Mouse (Mus musculus): ENCODE measurements around the gene Itgb2l. TPM values are rescaled to one million over a fixed set of nuclear protein-coding genes. Genes with fewer than 3 reads are reported as not detected.

Gene Itgb2l
- polyA plus RNA-seq, 1 experiment from 2014 or later = 0.23 TPM

- no peaks in the 10 kb centered on the region for H3K9me3 ChIP-seq (ENCODE audit: control insufficient read depth, low read length)
- TF ChIP-seq EP300 (optimal IDR thresholded peaks at IDR 0.05) (no peak), CTCF (IDR thresholded peaks at IDR 0.05; ENCODE audit: low read depth) (no peak)
- no peaks in the 10 kb centered on the region for H3K36me3 ChIP-seq (ENCODE audit: control insufficient read depth, insufficient read depth, low read length)
- ATAC-seq (ENCODE audit: low FRiP score, low TSS enrichment) (no peak), DNase-seq (ENCODE audit: low spot score) (no peak)
- H3K9ac ChIP-seq (ENCODE audit: low read length) = no peak overlapping the region
- no peak overlapping the region; the same call in 1 of the 2 replicates for H3K4me2 ChIP-seq (replicated peaks; ENCODE audit: low read depth)
- H3K4me1 ChIP-seq (replicated peaks; ENCODE audit: control insufficient read depth, insufficient read depth) = no peaks in the 10 kb centered on the region; the same call in 1 of the 2 replicates
- no peaks in the 10 kb centered on the region for H3K27me3 ChIP-seq (ENCODE audit: control insufficient read depth, insufficient read depth, low read length)
- 18% methylated on average over 7 of the region's 7 CpGs for WGBS
- no peak overlapping the region for H3K4me3 ChIP-seq (ENCODE audit: low read depth, low read length)
- no peak overlapping the region for H3K27ac ChIP-seq (replicated peaks)
Measured at GRCm38 (mm10) chr16:96472816-96473215, 29.4 kb upstream of the Itgb2l start.

- Histone ChIP-seq H3K4me2 (replicated peaks; ENCODE audit: low read depth) (no peak overlapping the region; the same call in 1 of the 2 replicates), H3K4me3 (ENCODE audit: low read depth, low read length) (no peak overlapping the region), H3K9me3 (ENCODE audit: control insufficient read depth, low read length) (no peaks in the 10 kb centered on the region), H3K36me3 (ENCODE audit: control insufficient read depth, insufficient read depth, low read length) (no peaks in the 10 kb centered on the region), H3K27me3 (ENCODE audit: control insufficient read depth, insufficient read depth, low read length) (no peaks in the 10 kb centered on the region), H3K27ac (replicated peaks) (no peak overlapping the region), H3K4me1 (replicated peaks; ENCODE audit: control insufficient read depth, insufficient read depth) (no peaks in the 10 kb centered on the region; the same call in 1 of the 2 replicates), H3K9ac (ENCODE audit: low read length) (no peak overlapping the region)
- DNase-seq (ENCODE audit: low spot score) = no peak
- ATAC-seq (ENCODE audit: low FRiP score, low TSS enrichment) = no peak
- TF ChIP-seq CTCF (IDR thresholded peaks at IDR 0.05; ENCODE audit: low read depth) (no peak), EP300 (optimal IDR thresholded peaks at IDR 0.05) (no peak)
- 12% methylated on average over 5 of the region's 5 CpGs for WGBS
Measured at GRCm38 (mm10) chr16:96472361-96472760, 28.9 kb upstream of the Itgb2l start.

DNA sequence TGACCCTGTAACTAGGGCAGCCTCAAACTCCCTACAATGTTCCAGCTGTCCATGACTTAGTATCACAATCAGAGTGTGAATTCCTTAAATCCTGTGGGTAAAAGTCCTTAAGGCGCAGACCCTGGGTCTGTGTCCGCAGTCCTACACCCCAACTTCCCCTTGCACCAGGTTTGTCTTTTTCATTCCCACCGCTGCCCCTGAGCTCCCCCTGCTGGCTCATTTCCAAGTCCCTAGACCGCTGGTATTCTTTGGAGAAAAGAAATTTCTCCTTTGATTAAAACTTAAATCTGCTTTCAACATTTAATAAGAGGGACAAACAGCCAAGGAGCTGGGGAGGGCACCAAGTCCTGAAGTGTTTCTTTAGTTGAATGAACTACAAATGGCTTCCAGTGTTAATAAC, 26.2 kb upstream of the Itgb2l start:
- 52% methylated on average over 4 of the region's 4 CpGs for WGBS
- Histone ChIP-seq H3K4me2 (replicated peaks; ENCODE audit: low read depth) (no peak overlapping the region), H3K4me3 (ENCODE audit: low read depth, low read length) (no peak overlapping the region), H3K4me1 (replicated peaks; ENCODE audit: control insufficient read depth, insufficient read depth) (no peaks in the 10 kb centered on the region; the same call in 1 of the 2 replicates), H3K9me3 (ENCODE audit: control insufficient read depth, low read length) (no peaks in the 10 kb centered on the region), H3K27ac (replicated peaks) (no peak overlapping the region), H3K9ac (ENCODE audit: low read length) (no peak overlapping the region), H3K36me3 (ENCODE audit: control insufficient read depth, insufficient read depth, low read length) (no peaks in the 10 kb centered on the region), H3K27me3 (ENCODE audit: control insufficient read depth, insufficient read depth, low read length) (no peaks in the 10 kb centered on the region)
- ATAC-seq (ENCODE audit: low FRiP score, low TSS enrichment) = no peak
- DNase-seq (ENCODE audit: low spot score) = peak; percentile 22
- TF ChIP-seq CTCF (IDR thresholded peaks at IDR 0.05; ENCODE audit: low read depth) = peak; percentile 47
- TF ChIP-seq EP300 (optimal IDR thresholded peaks at IDR 0.05) = no peak

- Histone ChIP-seq H3K4me2 (replicated peaks; ENCODE audit: low read depth) (no peak overlapping the region), H3K4me1 (replicated peaks; ENCODE audit: control insufficient read depth, insufficient read depth) (no peaks in the 10 kb centered on the region; the same call in 1 of the 2 replicates), H3K27me3 (ENCODE audit: control insufficient read depth, insufficient read depth, low read length) (no peaks in the 10 kb centered on the region), H3K9me3 (ENCODE audit: control insufficient read depth, low read length) (no peaks in the 10 kb centered on the region), H3K4me3 (ENCODE audit: low read depth, low read length) (no peak overlapping the region), H3K36me3 (ENCODE audit: control insufficient read depth, insufficient read depth, low read length) (no peaks in the 10 kb centered on the region), H3K27ac (replicated peaks) (no peak overlapping the region), H3K9ac (ENCODE audit: low read length) (no peak overlapping the region)
- WGBS = 75% methylated on average over 4 of the region's 4 CpGs
- DNase-seq (ENCODE audit: low spot score) = peak; percentile 36
- peak; percentile 42; the same call in 1 of the 2 replicates for ATAC-seq (ENCODE audit: low FRiP score, low TSS enrichment)
- TF ChIP-seq CTCF (IDR thresholded peaks at IDR 0.05; ENCODE audit: low read depth) (no peak), EP300 (optimal IDR thresholded peaks at IDR 0.05) (no peak)
Measured at GRCm38 (mm10) chr16:96468698-96469097, 25.3 kb upstream of the Itgb2l start.

DNA sequence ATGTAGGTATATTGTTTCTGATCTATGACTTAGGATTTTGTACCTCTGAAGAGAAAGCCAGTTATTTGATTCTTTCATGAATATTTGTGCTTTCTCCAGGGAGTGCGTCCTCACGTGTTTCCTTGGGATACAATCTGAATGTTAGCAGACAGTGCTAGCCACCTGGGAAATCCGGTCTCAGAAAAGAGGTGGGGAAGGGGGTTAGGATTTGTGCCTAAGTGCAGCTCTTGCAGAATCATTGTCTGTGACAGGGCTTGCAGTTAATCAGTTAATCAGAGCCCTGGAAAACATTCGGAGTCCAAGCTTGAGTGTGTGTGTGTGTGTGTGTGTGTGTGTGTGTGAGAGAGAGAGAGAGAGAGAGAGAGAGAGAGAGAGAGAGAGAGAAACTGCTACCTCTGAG, 24.6 kb upstream of the Itgb2l start:
- no peak overlapping the region for H3K4me2 ChIP-seq (replicated peaks; ENCODE audit: low read depth)
- WGBS = 51% methylated on average over 4 of the region's 4 CpGs
- H3K27ac ChIP-seq (replicated peaks) = no peak overlapping the region
- TF ChIP-seq EP300 (optimal IDR thresholded peaks at IDR 0.05) = no peak
- no peak for TF ChIP-seq CTCF (IDR thresholded peaks at IDR 0.05; ENCODE audit: low read depth)
- no peak for DNase-seq (ENCODE audit: low spot score)
- no peak overlapping the region; the same call in 1 of the 2 replicates for H3K4me3 ChIP-seq (ENCODE audit: low read depth, low read length)
- no peaks in the 10 kb centered on the region for H3K36me3 ChIP-seq (ENCODE audit: control insufficient read depth, insufficient read depth, low read length)
- H3K27me3 ChIP-seq (ENCODE audit: control insufficient read depth, insufficient read depth, low read length) = no peaks in the 10 kb centered on the region
- H3K9me3 ChIP-seq (ENCODE audit: control insufficient read depth, low read length) = no peaks in the 10 kb centered on the region
- H3K4me1 ChIP-seq (replicated peaks; ENCODE audit: control insufficient read depth, insufficient read depth) = no peaks in the 10 kb centered on the region; the same call in 1 of the 2 replicates
- no peak overlapping the region for H3K9ac ChIP-seq (ENCODE audit: low read length)
- no peak for ATAC-seq (ENCODE audit: low FRiP score, low TSS enrichment)

GRCm38 (mm10) chr16:96467445-96467844, 24.0 kb upstream of the Itgb2l start, which contains the start of gene Pcp4:
Pcp4 (plus strand) TSS chr16:96467606.
- TF ChIP-seq CTCF (IDR thresholded peaks at IDR 0.05; ENCODE audit: low read depth) (peak; percentile 97), EP300 (optimal IDR thresholded peaks at IDR 0.05) (no peak)
- Histone ChIP-seq H3K36me3 (ENCODE audit: control insufficient read depth, insufficient read depth, low read length) (no peaks in the 10 kb centered on the region), H3K4me1 (replicated peaks; ENCODE audit: control insufficient read depth, insufficient read depth) (no peaks in the 10 kb centered on the region; the same call in 1 of the 2 replicates), H3K9ac (ENCODE audit: low read length) (no peak within 1 kb of the TSS), H3K4me3 (ENCODE audit: low read depth, low read length) (no peak within 1 kb of the TSS; the same call in 1 of the 2 replicates), H3K9me3 (ENCODE audit: control insufficient read depth, low read length) (no peaks in the 10 kb centered on the region), H3K4me2 (replicated peaks; ENCODE audit: low read depth) (no peak within 1 kb of the TSS), H3K27me3 (ENCODE audit: control insufficient read depth, insufficient read depth, low read length) (no peaks in the 10 kb centered on the region), H3K27ac (replicated peaks) (no peak within 1 kb of the TSS)
- peak; percentile 81 for DNase-seq (ENCODE audit: low spot score)
- WGBS = 14% methylated on average over 8 of the region's 8 CpGs
- ATAC-seq (ENCODE audit: low FRiP score, low TSS enrichment) = peak; percentile 35; the same call in 1 of the 2 replicates

Measured in stomach, postnatal 0 days (tissue).